Mouse (Mus musculus) layer of hippocampus, adult 18-20 months (tissue): ENCODE measurements around the gene Gm5662. TPM values are rescaled to one million over a fixed set of nuclear protein-coding genes. Genes with fewer than 3 reads are reported as not detected.
"Not testable (repeated sequence)": the region's sequence is repeated elsewhere in the genome, so short reads cannot be mapped to it uniquely, and the experiment has no call there.

Source experiments
- DNase-seq, 2 experiments: peaks; one replicate each; pipeline ENCODE4 v3.0.0; 2022; ENCODE audit warnings: low spot score in 2 of 2
- long read RNA-seq: library from polyadenylated mRNA; stranded (forward); transcript quantifications from one replicate; pipeline ENCODE4 v2.0.0, GENCODE M21; 2021
- total RNA-seq, 2 experiments: library from RNA; stranded (reverse); gene quantifications; 2 replicates each; pipeline ENCODE4 v1.2.3; 2021

Gm5662 gene
- not detected for total RNA-seq
- long read RNA-seq: 0 reads

GRCm38 (mm10) chr12:88274400-88274799 lies at the start of gene Gm5662:
Gene Gm5662, minus strand, starts transcription at chr12:88274500.
- DNase-seq: not testable (repeated sequence)

DNA sequence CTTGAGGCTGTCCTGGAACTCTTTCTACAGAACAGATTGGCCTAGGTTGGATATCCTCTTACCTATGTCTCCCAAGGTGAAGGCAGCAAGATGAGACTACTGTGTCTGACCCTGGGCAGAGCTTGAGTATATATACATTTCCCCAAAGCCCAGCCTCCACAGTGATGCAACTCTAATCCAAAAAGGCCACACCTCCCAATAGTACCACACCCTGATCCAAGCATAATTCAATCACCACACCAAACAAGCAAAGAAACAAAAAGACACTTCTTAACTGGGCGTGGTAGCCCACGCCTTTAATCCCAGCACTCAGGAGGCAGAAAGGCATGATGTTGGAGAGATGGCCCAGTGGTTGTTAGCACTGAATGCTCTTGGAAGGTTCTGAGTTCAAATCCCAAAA lies 49.6 kb upstream of the Gm5662 start, which contains the start of gene Gm5039:
Gene Gm5039 (minus strand): TSS at position 101 of the 400 bp plus-strand sequence.
- not testable (repeated sequence) for DNase-seq

- DNase-seq: no peak
These were observed 40.3 kb upstream of the Gm5662 start for GRCm38 (mm10) chr12:88314556-88314955.

- DNase-seq: not testable (repeated sequence)
These were observed 22.9 kb upstream of the Gm5662 start for GRCm38 (mm10) chr12:88297171-88297570.

DNA sequence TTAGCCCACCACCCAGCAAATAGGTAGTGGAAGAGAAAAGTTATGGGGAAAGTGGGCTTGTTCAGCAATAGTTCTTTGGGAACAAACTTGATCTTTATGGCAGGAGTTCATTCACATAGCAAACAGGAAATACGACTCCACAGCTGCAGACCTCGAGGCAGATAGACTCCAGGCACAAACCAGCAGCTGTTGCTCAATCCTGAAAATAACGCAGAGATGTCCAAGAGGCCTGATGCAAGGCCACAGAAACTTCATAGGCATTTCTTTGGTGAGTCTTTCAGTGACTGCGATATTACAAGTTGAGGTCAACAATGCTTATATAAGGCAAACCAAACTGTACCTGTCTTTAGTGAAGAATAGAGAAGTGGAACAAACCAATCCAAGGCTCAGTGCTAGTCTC lies 18.8 kb upstream of the Gm5662 start:
- DNase-seq: not testable (repeated sequence)

DNA sequence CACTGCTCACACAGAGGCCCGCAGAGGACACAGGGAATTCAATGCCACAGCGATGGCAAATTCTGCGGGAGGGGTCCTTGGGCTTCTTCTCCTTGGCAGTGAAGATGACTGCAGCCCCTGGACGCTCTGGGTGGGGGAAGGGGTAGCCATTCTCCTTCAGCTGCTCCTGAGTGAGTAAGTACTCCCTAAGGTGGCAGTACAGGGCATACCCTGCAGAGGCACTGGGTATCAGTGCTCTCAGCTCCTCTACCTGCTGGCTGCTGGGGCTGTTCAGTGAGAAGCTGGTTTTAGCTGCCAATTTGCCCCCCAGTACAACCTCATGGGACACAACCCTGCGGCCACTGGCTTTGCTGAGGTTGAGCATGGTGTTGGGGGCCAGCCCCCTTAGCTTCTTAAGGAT lies 10.9 kb upstream of the Gm5662 start:
- not testable (repeated sequence) for DNase-seq

- DNase-seq: no peak
These were observed 17.1 kb downstream of the Gm5662 start for GRCm38 (mm10) chr12:88257241-88257640.

- not testable (repeated sequence) for DNase-seq
These were observed 18.4 kb downstream of the Gm5662 start for GRCm38 (mm10) chr12:88255917-88256316.

DNA sequence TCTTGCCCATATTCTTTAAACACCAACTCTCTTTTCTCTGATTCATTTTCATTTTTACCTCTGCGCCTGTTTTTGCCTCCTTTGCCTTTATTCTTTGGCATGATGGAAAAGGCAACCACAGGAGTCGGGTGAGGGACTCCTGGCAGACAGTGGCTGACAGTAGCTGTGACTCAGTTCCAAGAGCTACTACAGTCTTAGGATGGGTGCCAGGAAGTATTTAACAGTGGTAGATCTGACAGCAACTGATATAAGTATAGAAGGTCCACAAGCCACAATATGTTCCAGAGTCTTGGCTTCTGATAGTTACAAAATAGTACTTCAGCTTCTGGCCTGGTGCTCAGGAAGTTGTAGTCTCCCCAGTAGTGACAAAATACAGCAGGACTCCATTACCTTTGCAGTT lies 24.3 kb downstream of the Gm5662 start, which contains the start of gene Gm8332:
Gene Gm8332 (minus strand): TSS at position 101 of the 400 bp plus-strand sequence.
- not testable (repeated sequence) for DNase-seq

DNA sequence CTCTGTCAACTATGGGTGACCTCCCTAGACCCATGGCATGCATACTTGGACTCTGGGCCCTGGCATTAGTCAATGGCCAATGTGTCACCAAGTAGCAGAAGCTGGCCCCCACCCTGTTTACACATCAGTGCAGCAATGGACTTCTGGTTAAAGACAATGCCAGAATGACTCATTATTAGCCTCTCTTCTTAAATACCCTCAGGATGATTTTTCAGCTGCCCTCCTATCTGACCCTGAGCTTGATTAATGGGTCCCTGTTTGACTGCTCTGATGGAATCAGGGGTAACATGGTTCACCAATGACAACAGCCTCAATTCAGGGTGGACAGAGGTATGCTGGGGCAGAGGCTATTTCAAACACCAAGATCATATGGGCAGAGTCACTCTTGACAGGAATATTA lies 28.5 kb downstream of the Gm5662 start:
- not testable (repeated sequence) for DNase-seq

GRCm38 (mm10) chr12:88242940-88243339 lies 31.4 kb downstream of the Gm5662 start:
- DNase-seq: not testable (repeated sequence)

Other genes starting within 250 kb of the Gm5662 start
- gene Gm2056, start 247.5 kb downstream of the Gm5662 start, total RNA-seq: not detected
- not detected for gene Gm16368, start 190.8 kb downstream of the Gm5662 start, total RNA-seq
- not detected for gene Gm10436, start 92.4 kb downstream of the Gm5662 start, total RNA-seq
- gene Gm8332, start 24.4 kb downstream of the Gm5662 start, total RNA-seq: not detected
- gene Gm5039, start 49.5 kb upstream of the Gm5662 start, total RNA-seq: not detected
- gene Adck1, start 86.1 kb upstream of the Gm5662 start, total RNA-seq: 10 to 100 TPM; 32.3 to 32.8 TPM